Mouse (Mus musculus) heart, embryonic 14.5 days (tissue): Measurements from ENCODE around the gene Spta1. TPM values are rescaled to one million over a fixed set of nuclear protein-coding genes. Genes with fewer than 3 reads are reported as not detected.

Experiments used
- ATAC-seq: fragments of 200-750 bp; cut with Nextera tagmentation; 2 replicates; pipeline ENCODE4 v1.8.0; 2017; ENCODE audit warnings: low read depth, moderate TSS enrichment; ENCODE audit not compliant: insufficient number of reproducible peaks, insufficient read depth, low FRiP score
- H3K27ac ChIP-seq, 2 experiments: fragments of 200-500 bp in 1 of 2; fragments of 300-500 bp in 1 of 2; sonication (generic) in 1 of 2; replicated peaks in 1 of 2; 2 replicates each; pipeline ENCODE4 v1.5.1; 2012 to 2014; ENCODE audit warnings: low read depth in 2 of 2, low read length in 2 of 2, control low read depth in 1 of 2, mild to moderate bottlenecking in 1 of 2, mixed read lengths in 1 of 2; ENCODE audit not compliant: control insufficient read depth in 1 of 2, insufficient read depth in 1 of 2
- H3K27me3 ChIP-seq: fragments of 300-500 bp; sonication (generic); 2 replicates; pipeline ENCODE4 v1.6.1; 2014; ENCODE audit warnings: mild to moderate bottlenecking, low read length, control low read depth; ENCODE audit not compliant: control insufficient read depth, insufficient read depth
- H3K36me3 ChIP-seq: fragments of 300-500 bp; sonication (generic); 2 replicates; pipeline ENCODE4 v1.6.1; 2014; ENCODE audit warnings: mild to moderate bottlenecking, control low read depth, low read length, mixed read lengths; ENCODE audit not compliant: control insufficient read depth, insufficient read depth
- H3K4me1 ChIP-seq, 2 experiments: fragments of 200-500 bp in 1 of 2; fragments of 300-500 bp in 1 of 2; sonication (generic) in 1 of 2; 2 replicates each; pipeline ENCODE4 v1.6.1; 2012 to 2014; ENCODE audit warnings: low read length in 2 of 2, control low read depth in 1 of 2, mixed read lengths in 1 of 2; ENCODE audit not compliant: control insufficient read depth in 2 of 2, insufficient read depth in 2 of 2
- H3K4me2 ChIP-seq: fragments of 300-500 bp; sonication (generic); 2 replicates; pipeline ENCODE4 v1.6.1; 2014; ENCODE audit warnings: mild to moderate bottlenecking, low read length
- H3K4me3 ChIP-seq, 2 experiments: fragments of 200-500 bp in 1 of 2; fragments of 300-500 bp in 1 of 2; sonication (generic) in 1 of 2; 2 replicates each; pipeline ENCODE4 v1.5.1; 2012 to 2014; ENCODE audit warnings: low read length in 2 of 2, mild to moderate bottlenecking in 2 of 2, control low read depth in 1 of 2, low read depth in 1 of 2, moderate library complexity in 1 of 2; ENCODE audit not compliant: control insufficient read depth in 1 of 2, insufficient read depth in 1 of 2
- H3K9ac ChIP-seq: fragments of 300-500 bp; sonication (generic); 2 replicates; pipeline ENCODE4 v1.6.1; 2014; ENCODE audit warnings: mild to moderate bottlenecking, low read length
- H3K9me3 ChIP-seq: fragments of 300-500 bp; sonication (generic); 2 replicates; pipeline ENCODE4 v1.6.1; 2016; ENCODE audit warnings: low read length, control low read depth; ENCODE audit not compliant: control insufficient read depth
- WGBS: fragments of 180-500 bp; shearing (Covaris S2); extraction: QIAGEN DNeasy Blood & Tissue Kit; methylation state at CpG from one replicate; pipeline ENCODE4 v1.1.7; 2014; 5-methylcytosine and 5-hydroxymethylcytosine counted together
- polyA plus RNA-seq: library from polyadenylated mRNA; unstranded; fragments of >200 nt; fragmentation: Nextera tagmentation; extraction: Ambion mirVana; gene quantifications from 2 replicates; pipeline ENCODE4 v1.2.1, GENCODE M21; 2014

The Spta1 gene
- polyA plus RNA-seq, 1 experiment from 2014 or later = 2.2 TPM

DNA sequence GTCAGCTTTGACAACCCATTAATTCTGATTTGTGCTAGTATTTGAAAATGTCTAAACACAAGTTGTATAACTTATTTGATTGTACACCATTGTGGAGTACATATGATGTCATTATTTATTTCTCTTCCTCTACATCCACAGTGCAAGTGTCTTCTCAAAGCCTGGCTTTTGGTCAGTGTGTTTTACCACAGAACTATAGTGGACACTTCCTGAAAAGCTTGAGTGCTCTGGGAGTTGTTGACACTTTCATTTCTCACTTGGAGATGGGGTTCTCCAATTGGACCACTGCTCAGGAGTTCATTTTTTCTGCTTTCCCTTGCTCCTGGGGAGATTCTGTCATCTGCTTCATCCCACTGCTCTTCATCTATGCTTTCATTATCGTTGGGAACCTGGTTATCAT is 14.1 kb upstream of the Spta1 start:
- no peak overlapping the region for H3K4me2 ChIP-seq

DNA sequence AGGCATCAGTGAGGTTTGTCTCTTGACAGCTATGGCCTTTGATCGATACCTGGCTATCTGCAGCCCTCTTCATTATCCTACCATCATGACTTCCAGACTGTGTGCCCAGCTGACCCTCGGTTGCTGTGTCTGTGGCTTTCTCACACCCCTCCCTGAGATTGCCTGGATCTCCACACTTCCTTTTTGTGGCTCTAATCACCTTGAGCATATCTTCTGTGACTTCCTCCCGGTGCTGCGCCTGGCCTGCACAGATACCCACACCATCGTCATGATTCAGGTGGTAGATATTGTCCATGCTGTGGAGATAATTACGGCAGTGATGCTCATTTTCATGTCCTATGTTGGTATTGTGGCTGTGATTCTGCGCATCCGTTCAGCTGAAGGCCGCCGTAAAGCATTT is 13.5 kb upstream of the Spta1 start:
- Histone ChIP-seq H3K27me3 (no peaks in the 10 kb centered on the region), H3K4me2 (no peak overlapping the region), H3K27ac (no peak overlapping the region), H3K9ac (no peak overlapping the region), H3K9me3 (no peaks in the 10 kb centered on the region), H3K36me3 (no peaks in the 10 kb centered on the region), H3K4me3 (no peak overlapping the region), H3K4me1 (no peaks in the 10 kb centered on the region)
- 77% methylated on average over 10 of the region's 10 CpGs for WGBS
- ATAC-seq = no peak

More for the DNA sequence above, 14.1 kb upstream of the Spta1 start:
- no peak for ATAC-seq
- no peaks in the 10 kb centered on the region for H3K4me1 ChIP-seq
- H3K36me3 ChIP-seq = no peaks in the 10 kb centered on the region
- no peak overlapping the region for H3K4me3 ChIP-seq
- H3K9me3 ChIP-seq = no peaks in the 10 kb centered on the region
- no peak overlapping the region for H3K27ac ChIP-seq
- 60% methylated on average over 1 of the region's 1 CpGs for WGBS
- H3K9ac ChIP-seq = no peak overlapping the region
- H3K27me3 ChIP-seq = no peaks in the 10 kb centered on the region

DNA sequence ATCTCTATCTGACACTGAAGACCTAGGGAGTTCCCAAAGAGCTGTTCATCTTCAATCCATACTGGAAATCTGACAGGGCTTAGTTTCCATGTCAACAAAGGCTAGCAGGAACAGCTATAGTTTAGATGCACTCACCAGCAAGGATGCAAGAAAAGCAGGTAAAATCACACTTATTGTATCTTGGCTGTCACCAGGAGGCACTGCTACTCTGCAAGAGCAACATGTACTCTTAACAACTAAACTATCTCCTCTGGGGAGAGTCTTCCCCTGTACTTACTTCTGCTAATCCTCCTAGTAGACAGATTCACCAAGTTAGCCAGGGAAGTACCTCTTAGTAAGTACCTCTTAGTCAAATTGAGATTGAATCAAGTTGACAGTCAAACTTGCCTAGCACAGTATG is 3.6 kb upstream of the Spta1 start:
- H3K4me2 ChIP-seq = no peak overlapping the region
- no peaks in the 10 kb centered on the region for H3K9me3 ChIP-seq
- no peak overlapping the region for H3K4me3 ChIP-seq
- no peak overlapping the region for H3K9ac ChIP-seq
- H3K27me3 ChIP-seq = no peaks in the 10 kb centered on the region
- H3K36me3 ChIP-seq = no peaks in the 10 kb centered on the region
- no peak overlapping the region for H3K27ac ChIP-seq
- ATAC-seq = no peak
- peaks cover 2 to 10% of the 10 kb centered on the region in 2 experiments for H3K4me1 ChIP-seq

DNA sequence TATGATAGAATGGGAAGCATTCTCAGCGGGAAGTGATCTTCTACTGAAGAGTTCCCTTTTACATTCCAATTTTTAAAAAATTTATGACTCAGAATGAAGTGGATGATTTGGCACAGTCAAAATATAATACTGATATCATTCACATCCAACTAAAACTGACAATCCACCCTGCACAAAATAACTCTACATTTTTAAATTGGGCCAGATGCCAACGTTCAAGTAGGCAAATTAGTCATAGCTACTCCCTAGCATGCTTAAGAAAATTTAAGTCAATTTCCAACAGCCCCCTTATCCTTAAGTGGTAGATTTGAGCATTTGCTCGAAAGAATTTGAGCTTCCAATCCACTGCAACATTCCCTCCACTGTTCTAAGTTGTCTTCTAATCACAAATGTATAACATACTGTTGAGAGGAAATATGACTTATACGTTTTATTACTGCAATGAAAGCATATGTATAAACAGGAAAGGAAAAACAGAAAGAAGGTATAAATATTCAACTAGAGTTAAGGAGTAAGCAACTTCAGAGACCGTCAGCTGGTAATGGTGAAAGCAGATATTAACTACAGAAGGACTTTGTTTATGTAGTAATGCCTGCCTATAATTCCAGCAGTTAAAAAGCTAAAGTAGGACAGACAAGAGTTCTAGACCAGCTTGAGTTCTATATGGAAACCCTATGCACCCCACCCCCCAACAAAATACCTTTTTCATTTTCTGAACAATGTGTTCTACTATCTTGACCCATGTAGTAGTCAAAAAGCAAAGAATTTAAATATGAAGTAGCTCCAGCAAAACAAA is 1.7 kb upstream of the Spta1 start:
- Histone ChIP-seq H3K4me1 (peaks cover 2 to 10% of the 10 kb centered on the region in 2 experiments), H3K9me3 (no peaks in the 10 kb centered on the region), H3K36me3 (no peaks in the 10 kb centered on the region), H3K27me3 (no peaks in the 10 kb centered on the region), H3K4me2 (no peak overlapping the region), H3K27ac (no peak overlapping the region), H3K4me3 (no peak overlapping the region), H3K9ac (no peak overlapping the region)
- no peak for ATAC-seq
- 75% methylated on average over 5 of the region's 5 CpGs for WGBS

DNA sequence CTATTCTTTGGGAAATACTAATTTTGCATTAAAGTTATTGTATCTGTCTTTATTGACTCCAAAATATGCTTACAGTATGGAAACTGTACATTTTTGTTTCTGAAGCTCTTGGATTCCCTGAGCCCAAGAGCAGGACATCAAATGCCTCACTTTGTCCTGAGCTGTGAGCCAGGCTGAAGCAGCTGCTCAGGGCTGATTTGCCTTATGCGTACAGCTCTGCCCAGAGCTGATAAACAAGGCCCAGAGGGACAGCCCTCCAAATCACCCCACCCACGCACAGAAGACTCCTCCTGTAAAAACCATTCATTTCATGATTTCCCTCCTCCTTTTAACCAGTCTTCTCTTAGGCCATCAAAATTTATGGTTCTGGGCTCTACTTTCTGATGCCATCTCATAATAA is 1.0 kb upstream of the Spta1 start:
- no peak overlapping the region for H3K4me2 ChIP-seq
- no peak overlapping the region for H3K27ac ChIP-seq
- H3K4me3 ChIP-seq = no peak overlapping the region
- no peaks in the 10 kb centered on the region for H3K9me3 ChIP-seq
- no peak for ATAC-seq
- H3K36me3 ChIP-seq = no peaks in the 10 kb centered on the region
- no peak overlapping the region for H3K9ac ChIP-seq
- H3K4me1 ChIP-seq = peaks cover 2 to 10% of the 10 kb centered on the region in 2 experiments
- WGBS = 23% methylated on average over 2 of the region's 2 CpGs
- no peaks in the 10 kb centered on the region for H3K27me3 ChIP-seq

DNA sequence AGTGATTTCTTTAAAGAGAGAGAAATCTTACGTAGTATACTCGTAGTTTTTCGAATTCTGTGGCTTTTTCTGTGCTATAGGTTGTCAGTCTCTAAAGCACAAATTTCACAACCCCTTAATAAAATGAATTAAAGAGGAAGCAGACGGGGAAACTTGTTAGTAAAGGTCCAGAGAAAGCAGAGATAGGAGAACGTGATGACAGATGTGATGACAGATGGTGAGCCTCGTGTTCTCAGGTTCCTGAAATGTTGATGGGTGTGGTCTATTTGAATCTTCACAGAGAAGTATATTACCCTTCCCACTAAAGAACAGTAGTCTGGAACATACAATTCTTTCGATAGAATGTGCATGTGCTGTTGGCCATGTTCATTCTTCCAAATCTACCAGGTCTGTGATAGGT is 32.1 kb downstream of the Spta1 start:
- Histone ChIP-seq H3K36me3 (no peaks in the 10 kb centered on the region), H3K9ac (no peak overlapping the region), H3K27me3 (no peaks in the 10 kb centered on the region), H3K27ac (no peak overlapping the region), H3K4me3 (no peak overlapping the region), H3K9me3 (no peaks in the 10 kb centered on the region), H3K4me1 (no peaks in the 10 kb centered on the region), H3K4me2 (no peak overlapping the region)
- 59% methylated on average over 7 of the region's 7 CpGs for WGBS
- no peak for ATAC-seq

DNA sequence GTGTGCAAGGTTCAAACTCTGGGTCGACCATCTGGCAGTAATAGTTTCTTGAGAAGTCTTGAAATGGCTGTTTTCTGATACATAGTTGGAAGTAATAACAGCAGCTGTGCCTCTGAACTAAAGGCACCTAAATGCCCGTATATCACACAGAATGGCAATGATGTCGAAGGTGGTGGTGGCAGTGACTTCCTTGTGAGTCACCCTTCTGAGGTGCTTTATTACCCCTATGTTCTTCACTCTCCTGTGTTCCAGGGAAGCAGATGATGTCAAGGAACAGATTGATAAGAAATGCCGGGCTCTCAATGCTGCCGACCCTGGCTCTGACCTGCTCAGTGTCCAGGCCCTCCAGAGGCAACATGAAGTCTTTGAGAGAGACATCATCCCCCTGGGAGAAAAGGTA is 39.7 kb downstream of the Spta1 start:
- no peaks in the 10 kb centered on the region for H3K36me3 ChIP-seq
- H3K4me1 ChIP-seq = no peaks in the 10 kb centered on the region
- H3K27me3 ChIP-seq = no peaks in the 10 kb centered on the region
- no peaks in the 10 kb centered on the region for H3K9me3 ChIP-seq
- ATAC-seq = no peak
- no peak overlapping the region for H3K4me3 ChIP-seq
- H3K4me2 ChIP-seq = no peak overlapping the region
- 65% methylated on average over 5 of the region's 5 CpGs for WGBS
- no peak overlapping the region for H3K27ac ChIP-seq
- H3K9ac ChIP-seq = no peak overlapping the region
